Comparison of ENCODE assay signal across 14 mouse cellular contexts in genomic region chr2:152112490-152112889, GRCm38 (mm10). TPM values are rescaled to one million over a fixed set of nuclear protein-coding genes. Genes with fewer than 3 reads are reported as not detected.
"Had no signal": no experiment of that assay in that cellular context is flagged by ENCODE, and none has a peak within 500 bp of the region (broad histone marks: within the 10 kb centered on the region; RNA-seq: fewer than 3 reads in every experiment).

No protein-coding gene starts in this region.

- H3K4me2 ChIP-seq: lung, embryonic 14.5 days; midbrain, embryonic 11.5 days; midbrain, embryonic 13.5 days; midbrain, embryonic 15.5 days; neural tube, embryonic 12.5 days; stomach, embryonic 15.5 days had no signal

- H3K9me3 ChIP-seq: midbrain, embryonic 13.5 days; midbrain, embryonic 15.5 days; neural tube, embryonic 12.5 days; stomach, embryonic 15.5 days had no signal

- H3K4me3 ChIP-seq: midbrain, embryonic 13.5 days; midbrain, embryonic 15.5 days; neural tube, embryonic 12.5 days; stomach, embryonic 15.5 days had no signal

- H3K27ac ChIP-seq: macrophage; midbrain, embryonic 13.5 days; midbrain, embryonic 15.5 days; neural tube, embryonic 12.5 days; stomach, embryonic 15.5 days; stomach, postnatal 0 days had no signal

- H3K27me3 ChIP-seq: midbrain, embryonic 15.5 days; neural tube, embryonic 12.5 days; stomach, embryonic 15.5 days had no signal

- H3K36me3 ChIP-seq: midbrain, embryonic 13.5 days; midbrain, embryonic 15.5 days; stomach, embryonic 15.5 days had no signal

- H3K9ac ChIP-seq: lung, embryonic 14.5 days; midbrain, embryonic 13.5 days; midbrain, embryonic 15.5 days; neural tube, embryonic 12.5 days; stomach, embryonic 15.5 days had no signal

RNA-seq across cellular contexts. Expression of gene Tcf15, which starts 30.9 kb away (rescaled TPM):
- total RNA-seq: midbrain, postnatal 0 days; monocyte, adult 5-6 weeks; neutrophil, adult 5-6 weeks had no signal
- polyA plus RNA-seq: macrophage had no signal

RNA-seq across cellular contexts. Expression of gene Scrt2, which starts 31.2 kb away (rescaled TPM):
- total RNA-seq: megakaryocyte progenitor cell, adult 5-6 weeks; monocyte, adult 5-6 weeks; neutrophil, adult 5-6 weeks had no signal
- polyA plus RNA-seq: lung, embryonic 14.5 days; lung, embryonic 16.5 days; macrophage; spleen, adult 2 months; stomach, postnatal 0 days had no signal
